Mouse (Mus musculus) Patski (cell line): ENCODE measurements at regions not wholly inside any gene's neighbourhood (a gene's known extent, or its start where the extent isn't known, plus 50 kb on each side); places are given as distances from the start of the nearest gene placed in this dataset.
A peak's percentile ranks its signal among the peaks of the same experiment; 100 is the strongest.

Experiments used
- ATAC-seq: fragments of 100-300 bp; one replicate; pipeline ENCODE4 v1.8.0; 2021
- CTCF ChIA-PET: fragments of 350-600 bp; sonication (Branson Sonifier 250); formaldehyde crosslinking; loops from one replicate; lab custom pipeline; 2022; ENCODE audit warnings: inconsistent platforms; lab: Charles Lee
- POLR2A ChIA-PET: fragments of 350-600 bp; sonication (Branson Sonifier 250); formaldehyde crosslinking; loops from one replicate; lab custom pipeline; 2022; ENCODE audit warnings: antibody characterized with exemption, inconsistent platforms; lab: Charles Lee
- DNase-seq: peaks from one replicate; pipeline ENCODE4 v3.0.0-alpha.2; 2011; ENCODE audit warnings: low read depth, low spot score
- H3K27me3 ChIP-seq: fragments of 371-371 bp; one replicate; pipeline ENCODE4 v1.5.1; 2021
- CTCF ChIP-seq: fragments of 100-300 bp; IDR thresholded peaks from one replicate; pipeline ENCODE4 v1.5.1; 2021
- in situ Hi-C: fragments of 300-500 bp; cut with MboI; formaldehyde crosslinking; loops from 3 replicates; pipeline ENCODE4 v1.11.1; 2018; ENCODE audit warnings: low pct_unique_long_range_greater_than_20kb, mixed read lengths

DNA sequence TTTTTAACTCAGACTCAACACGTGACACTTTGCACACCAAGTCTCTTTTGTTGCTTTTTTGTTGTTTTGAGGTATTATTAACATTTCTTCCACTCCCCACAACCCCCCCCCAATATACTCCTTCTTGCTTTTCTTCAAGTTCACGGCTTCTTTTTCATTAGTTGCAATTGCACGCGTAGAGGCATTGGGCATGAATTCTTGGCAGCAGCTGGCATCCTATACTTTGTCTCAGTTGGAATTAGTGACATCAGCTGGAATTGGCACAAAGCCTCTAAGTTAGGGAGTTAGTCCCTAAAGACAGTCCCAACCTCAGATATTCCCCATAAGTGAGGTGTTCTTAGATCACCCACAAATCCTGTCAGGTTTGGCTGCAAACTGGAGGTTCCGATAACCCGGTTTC is 183.4 kb upstream of the Pgrmc2 start:
- ATAC-seq (no peak), DNase-seq (no peak)
- no peak for TF ChIP-seq CTCF
- in situ Hi-C loops = no loop called here
- ChIA-PET POLR2A (no interaction called here), CTCF (no interaction called here)
- H3K27me3 ChIP-seq = no peaks in the 10 kb centered on the region

DNA sequence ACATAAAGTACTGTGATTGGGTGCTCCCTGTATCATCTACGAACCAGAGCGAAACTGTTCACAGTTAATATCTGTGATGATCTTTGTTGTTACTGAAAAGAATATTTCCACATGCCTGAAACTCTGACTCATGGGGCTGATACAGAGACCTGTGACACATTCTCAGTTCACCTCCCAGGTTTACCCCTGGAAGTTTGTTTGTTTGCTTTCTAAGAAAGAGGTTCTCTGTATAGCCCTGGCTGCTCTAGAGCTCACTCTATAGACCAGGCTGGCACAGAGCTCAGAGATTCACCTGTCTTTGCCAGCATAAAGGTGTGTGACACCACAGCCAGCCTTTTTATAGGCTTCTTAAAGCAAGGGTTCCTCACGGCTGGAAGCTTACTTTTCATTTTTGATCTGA is 182.6 kb upstream of the Pgrmc2 start:
- DNase-seq (no peak), ATAC-seq (peak; percentile 59)
- POLR2A ChIA-PET = no interaction called here
- CTCF ChIA-PET = no interaction called here
- in situ Hi-C loops = no loop called here
- TF ChIP-seq CTCF = no peak
- H3K27me3 ChIP-seq = no peaks in the 10 kb centered on the region

DNA sequence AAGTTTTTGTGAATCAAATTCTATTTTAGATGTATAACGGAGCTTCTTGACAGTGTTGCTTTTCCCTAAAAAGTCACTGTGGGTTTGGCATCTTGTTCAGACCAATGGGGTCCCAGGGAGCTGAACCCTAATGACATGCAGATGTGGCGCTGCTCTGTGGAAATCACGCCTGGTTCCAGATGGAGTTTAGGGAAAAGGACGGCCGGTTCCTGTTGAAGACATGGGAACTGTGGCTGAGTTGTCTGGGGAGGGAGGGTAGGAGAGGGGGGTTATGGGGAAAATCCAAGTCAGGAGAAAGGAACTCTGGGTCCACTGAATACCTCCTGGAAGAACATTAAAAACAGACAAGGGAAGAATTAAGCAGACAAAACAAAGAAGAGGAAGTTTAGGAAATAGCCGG is 175.4 kb upstream of the Pgrmc2 start:
- ChIA-PET CTCF (interaction anchor here (0.8 to 2.2 kb wide), 4 partner anchors 16 to 49 kb away, joined by 3 to 6 read pairs (median 3); no protein-coding TSS in a partner anchor), POLR2A (no interaction called here)
- no peak for DNase-seq
- in situ Hi-C loops = no loop called here
- no peak for TF ChIP-seq CTCF
- no peak for ATAC-seq
- H3K27me3 ChIP-seq = no peaks in the 10 kb centered on the region

DNA sequence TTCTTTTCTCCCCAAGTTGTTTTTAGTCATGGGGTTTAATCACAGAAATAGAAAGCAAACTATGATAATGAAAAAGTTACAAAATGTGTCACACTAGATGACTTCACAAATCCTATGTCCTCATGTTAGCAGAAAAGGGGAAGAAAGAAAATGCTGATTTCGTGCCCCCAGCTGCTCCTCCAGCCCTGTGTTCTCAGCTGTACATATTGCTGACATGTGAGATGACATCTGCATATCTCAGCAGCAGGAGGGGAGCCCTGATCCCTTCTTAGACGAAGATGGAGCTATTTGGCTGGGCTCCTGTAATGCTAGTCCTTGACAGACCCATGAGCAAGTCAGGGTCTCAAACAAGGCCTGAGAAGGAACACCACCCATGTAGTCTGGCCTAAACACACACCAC is 162.1 kb upstream of the Pgrmc2 start:
- no peak for ATAC-seq
- ChIA-PET POLR2A (no interaction called here), CTCF (interaction anchor here (1.0 to 1.8 kb wide), 2 partner anchors 9 to 116 kb away, joined by 3 to 5 read pairs; no protein-coding TSS in a partner anchor)
- no peak for DNase-seq
- no peak for TF ChIP-seq CTCF
- in situ Hi-C loops = no loop called here
- no peaks in the 10 kb centered on the region for H3K27me3 ChIP-seq

DNA sequence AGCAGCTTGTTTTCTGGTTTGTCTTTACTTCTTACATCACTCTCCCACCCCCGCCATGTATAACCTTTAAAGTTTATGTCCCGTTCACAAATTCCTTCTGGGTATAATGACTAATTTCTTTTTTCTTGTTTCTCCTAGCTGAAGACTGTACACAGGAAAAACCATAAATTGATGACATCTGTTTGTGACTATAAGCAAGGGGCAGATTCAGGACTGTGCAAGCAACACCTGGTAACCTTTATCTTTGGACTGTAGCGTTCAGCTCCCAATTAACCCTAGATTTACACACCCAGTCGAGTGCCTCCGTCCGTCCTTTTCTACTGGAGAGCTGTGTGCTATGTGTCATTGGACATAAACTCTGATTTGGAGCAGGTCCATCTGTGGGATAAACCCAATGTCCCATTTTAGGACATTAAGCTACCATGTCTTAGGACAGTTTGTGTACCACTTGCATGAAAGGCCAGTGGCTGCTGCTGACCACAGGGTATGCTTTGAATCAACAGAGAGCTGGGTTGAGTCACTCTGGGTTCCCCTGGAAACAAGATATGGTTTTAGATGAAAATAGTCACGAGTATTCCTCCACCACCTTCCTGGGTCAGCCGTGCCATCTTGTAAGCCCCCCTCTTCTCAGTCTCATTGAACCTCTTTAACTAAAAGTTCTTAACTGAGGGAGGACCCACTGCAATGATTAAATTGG is 159.2 kb upstream of the Pgrmc2 start:
- ATAC-seq (no peak), DNase-seq (no peak)
- ChIA-PET POLR2A (interaction anchor here (1.0 kb wide), 2 partner anchors 13 to 15 kb away, joined by 3 read pairs; no protein-coding TSS in a partner anchor), CTCF (interaction anchor here (0.7 to 1.8 kb wide), 6 partner anchors 11 to 118 kb away, joined by 3 to 6 read pairs (median 4); no protein-coding TSS in a partner anchor)
- in situ Hi-C loops = no loop called here
- TF ChIP-seq CTCF = no peak
- no peaks in the 10 kb centered on the region for H3K27me3 ChIP-seq

DNA sequence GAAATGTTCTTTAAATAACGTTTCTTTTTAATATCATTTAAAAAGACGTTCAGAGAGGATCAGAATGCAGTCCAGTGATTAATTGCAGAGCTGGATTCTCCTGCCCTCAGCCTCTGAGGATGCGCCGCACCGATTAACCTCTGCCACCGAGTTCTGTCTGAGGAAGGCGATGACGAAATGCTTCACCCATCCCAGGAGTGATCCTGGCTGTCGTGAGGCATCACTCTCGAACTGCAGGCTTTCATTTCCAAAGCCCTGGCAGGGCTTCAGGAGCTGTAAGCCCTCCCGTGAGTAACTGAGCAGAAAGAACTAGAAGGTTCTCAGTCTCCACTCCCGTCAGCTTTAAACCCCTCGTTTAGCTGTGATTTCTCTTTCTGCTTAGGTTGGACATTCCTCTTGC is 157.0 kb upstream of the Pgrmc2 start:
- CTCF ChIA-PET = no interaction called here
- TF ChIP-seq CTCF = no peak
- H3K27me3 ChIP-seq = no peaks in the 10 kb centered on the region
- POLR2A ChIA-PET = no interaction called here
- in situ Hi-C loops = no loop called here
- ATAC-seq = no peak
- DNase-seq = no peak

DNA sequence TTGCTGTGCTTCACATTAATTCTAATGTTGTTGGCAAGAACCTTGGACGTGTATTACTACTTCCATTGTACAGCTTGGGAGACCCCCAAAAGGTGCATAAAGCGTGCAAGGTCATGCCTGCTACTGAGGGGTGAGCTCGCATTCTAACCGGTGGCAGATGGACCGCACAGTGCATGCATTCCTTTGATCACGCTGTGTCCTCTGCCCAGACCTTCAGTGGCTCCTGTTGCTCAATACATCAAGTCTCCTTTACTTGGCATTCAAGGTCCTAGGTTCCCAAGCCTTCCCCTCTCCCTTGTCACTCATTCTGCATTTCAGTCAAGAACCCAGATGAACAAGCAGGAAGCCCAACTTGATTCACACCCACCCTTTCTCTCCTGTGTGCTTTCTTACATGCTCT is 156.4 kb upstream of the Pgrmc2 start:
- in situ Hi-C loops = no loop called here
- ChIA-PET CTCF (no interaction called here), POLR2A (interaction anchor here (0.6 kb wide), 1 partner anchor 376 kb away, joined by 4 read pairs; no protein-coding TSS in a partner anchor)
- ATAC-seq (no peak), DNase-seq (no peak)
- TF ChIP-seq CTCF = no peak
- no peaks in the 10 kb centered on the region for H3K27me3 ChIP-seq

DNA sequence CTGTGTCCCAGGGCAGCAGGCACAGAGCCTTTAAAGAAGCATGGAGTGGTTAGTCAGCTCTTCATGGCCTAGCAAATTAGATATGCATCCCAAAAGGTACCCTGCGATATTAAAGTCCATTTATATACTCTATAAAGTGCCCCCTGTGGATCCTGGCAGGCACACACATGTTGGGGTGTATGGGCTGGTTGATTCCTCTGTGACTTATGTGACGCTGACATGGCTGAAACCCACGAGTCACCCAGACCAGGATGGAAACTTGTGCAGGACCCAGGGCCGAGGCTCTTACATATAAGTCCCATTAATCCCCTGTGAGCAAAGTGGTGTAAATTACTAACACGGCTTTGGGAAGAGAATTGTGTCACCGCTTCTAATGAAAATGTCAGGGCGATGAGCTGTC is 155.2 kb upstream of the Pgrmc2 start:
- in situ Hi-C loops = no loop called here
- no peak for TF ChIP-seq CTCF

DNA sequence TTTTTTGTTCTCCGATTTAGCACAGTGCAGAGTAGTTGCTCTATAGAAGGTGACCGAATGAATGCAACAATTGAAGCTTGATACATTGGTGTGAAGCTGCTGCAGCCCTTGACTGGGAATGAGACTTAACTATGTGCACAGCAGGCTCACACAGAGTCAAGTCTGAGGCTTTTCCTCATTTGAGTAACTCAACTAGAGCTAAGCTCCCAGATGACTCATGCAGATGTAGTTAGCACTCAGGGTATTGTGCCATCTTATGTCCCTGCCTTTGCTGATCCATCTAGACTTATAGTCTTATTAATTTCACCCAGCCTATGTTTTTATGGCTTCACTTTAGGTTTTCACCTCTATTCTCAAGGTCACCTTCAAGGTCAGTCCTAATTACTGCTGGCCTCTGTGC is 152.8 kb upstream of the Pgrmc2 start:
- ChIA-PET CTCF (interaction anchor here (1.0 to 1.7 kb wide), 4 partner anchors 9 to 40 kb away, joined by 3 to 5 read pairs (median 4); no protein-coding TSS in a partner anchor), POLR2A (interaction anchor here (0.6 kb wide), 1 partner anchor 345 kb away, joined by 3 read pairs; no protein-coding TSS in a partner anchor)
- no peak for DNase-seq
- ATAC-seq = peak; percentile 92
- TF ChIP-seq CTCF = no peak
- in situ Hi-C loops = no loop called here
- no peaks in the 10 kb centered on the region for H3K27me3 ChIP-seq

More for the DNA sequence above, 155.2 kb upstream of the Pgrmc2 start:
- DNase-seq (no peak), ATAC-seq (no peak)
- H3K27me3 ChIP-seq = no peaks in the 10 kb centered on the region
- POLR2A ChIA-PET = no interaction called here
- CTCF ChIA-PET = interaction anchor here (0.9 to 1.0 kb wide), 2 partner anchors 46 to 55 kb away, joined by 3 to 4 read pairs; no protein-coding TSS in a partner anchor

DNA sequence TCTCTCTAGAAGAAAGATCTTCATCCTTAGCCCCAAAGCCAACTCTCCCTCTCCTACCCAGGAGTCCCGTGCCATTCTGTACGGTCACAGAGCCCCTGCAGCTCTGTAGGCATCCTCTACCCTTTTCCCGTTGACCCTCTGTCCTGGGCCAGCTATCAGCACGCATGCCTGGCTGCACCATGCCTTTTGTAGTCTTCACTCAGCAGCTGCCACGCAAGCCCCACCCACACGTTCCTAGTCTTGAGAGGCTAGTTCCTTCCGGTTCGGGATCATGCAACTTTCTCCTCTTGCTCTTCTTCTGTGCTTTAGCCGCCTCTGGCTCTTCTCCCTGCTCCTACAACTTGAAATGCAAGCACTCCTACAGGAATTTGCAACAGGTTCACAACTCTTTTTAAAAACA is 152.1 kb upstream of the Pgrmc2 start:
- ChIA-PET CTCF (interaction anchor here (1.0 to 1.5 kb wide), 2 partner anchors 11 to 15 kb away, joined by 3 to 5 read pairs; no protein-coding TSS in a partner anchor), POLR2A (no interaction called here)
- in situ Hi-C loops = no loop called here
- no peak for TF ChIP-seq CTCF
- no peak for ATAC-seq
- DNase-seq = no peak
- H3K27me3 ChIP-seq = no peaks in the 10 kb centered on the region

DNA sequence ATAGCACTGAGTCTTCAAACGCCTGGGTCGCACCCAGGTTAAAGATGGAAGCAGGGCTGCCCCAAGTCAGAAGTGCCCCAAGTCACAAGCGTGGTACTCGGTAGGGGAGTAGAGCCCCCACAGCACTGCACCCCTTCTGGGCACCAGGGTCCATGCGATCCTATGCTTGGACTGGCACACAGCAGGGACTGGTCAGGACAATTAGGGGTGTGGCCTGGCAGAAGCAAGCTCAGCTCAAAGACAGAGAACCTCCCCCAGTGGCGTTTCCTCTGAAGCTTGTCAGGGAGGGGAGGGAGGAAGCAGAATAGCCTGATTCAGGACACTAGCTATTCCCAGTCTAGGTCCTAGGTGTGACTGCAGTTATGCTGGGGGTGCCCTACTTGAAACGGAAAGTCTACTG is 151.3 kb upstream of the Pgrmc2 start:
- in situ Hi-C loops = no loop called here
- H3K27me3 ChIP-seq = no peaks in the 10 kb centered on the region
- ChIA-PET CTCF (no interaction called here), POLR2A (no interaction called here)
- DNase-seq (no peak), ATAC-seq (no peak)
- no peak for TF ChIP-seq CTCF
